Mouse (Mus musculus) heart, postnatal 4 days (tissue): Measurements from ENCODE around the gene Tia1. TPM values are rescaled to one million over a fixed set of nuclear protein-coding genes. Genes with fewer than 3 reads are reported as not detected.
"Not testable (repeated sequence)": the region's sequence is repeated elsewhere in the genome, so short reads cannot be mapped to it uniquely, and the experiment has no call there.

Experiments
- DNase-seq: peaks from one replicate; pipeline ENCODE4 v3.0.0; 2021
- total RNA-seq, 2 experiments: library from RNA; stranded (reverse); gene quantifications; 2 replicates each; pipeline ENCODE4 v1.2.3; 2021

The Tia1 gene
- 10 to 100 TPM; 60.2 to 62.3 TPM for total RNA-seq

DNA sequence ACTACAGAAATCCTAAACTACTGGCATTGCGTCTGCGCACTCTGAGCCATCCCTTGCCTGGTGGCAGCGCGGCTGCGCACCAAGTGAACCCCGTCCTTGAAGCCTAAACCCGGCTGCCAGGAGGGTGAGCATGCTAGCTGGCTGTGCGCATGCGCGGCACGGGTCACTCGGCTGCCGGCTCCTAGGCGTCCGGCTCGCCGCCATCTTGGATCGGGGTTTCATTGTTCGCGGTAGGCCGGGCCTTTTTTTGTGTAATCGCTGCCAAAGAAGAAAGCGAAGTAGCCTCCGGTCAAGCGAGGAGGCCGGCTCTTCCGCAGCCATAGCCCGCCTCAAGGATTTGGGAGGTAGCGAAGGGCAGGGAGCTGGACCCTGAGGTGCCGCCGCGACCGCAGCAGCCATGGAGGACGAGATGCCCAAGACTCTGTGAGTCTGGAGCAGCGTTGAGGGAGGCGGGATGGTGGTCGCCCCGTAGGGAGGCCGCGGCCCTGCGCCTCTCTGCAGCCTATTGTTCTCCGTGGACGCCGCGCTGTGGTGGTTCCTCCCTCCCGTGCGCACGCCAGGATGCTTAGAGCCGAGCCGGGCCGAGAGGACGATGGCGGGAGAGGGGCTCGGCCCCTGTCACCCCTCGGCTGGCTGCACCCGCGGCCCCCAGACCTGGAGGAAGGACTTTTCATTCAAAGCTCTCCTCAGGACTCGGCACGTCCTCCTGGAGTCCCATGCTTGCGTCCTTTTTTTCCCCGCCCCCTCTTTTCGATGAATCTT is at the start of gene Tia1:
Gene Tia1 (plus strand): TSS at position 120 of the 762 bp plus-strand sequence.
- peak; percentile 98 for DNase-seq

DNA sequence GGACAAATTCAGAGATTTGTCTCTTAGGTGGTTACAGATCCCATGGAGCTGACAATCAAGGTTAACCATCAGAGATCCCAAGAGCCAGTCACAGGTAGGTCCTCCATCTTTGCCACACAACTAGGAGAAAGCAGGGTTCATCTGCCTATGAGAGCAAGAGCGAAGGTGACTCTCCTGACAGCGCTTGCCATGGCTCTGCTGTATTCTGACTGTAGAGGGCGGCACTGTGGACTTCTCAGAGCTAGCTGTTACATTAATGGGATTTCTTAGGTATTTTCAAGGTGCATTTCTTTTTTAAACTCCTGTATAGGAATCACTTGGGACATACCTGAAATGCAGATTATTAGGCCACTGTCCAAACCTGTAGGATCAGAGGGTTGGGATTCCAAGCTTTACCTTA is 49.1 kb upstream of the Tia1 start:
- DNase-seq = no peak

DNA sequence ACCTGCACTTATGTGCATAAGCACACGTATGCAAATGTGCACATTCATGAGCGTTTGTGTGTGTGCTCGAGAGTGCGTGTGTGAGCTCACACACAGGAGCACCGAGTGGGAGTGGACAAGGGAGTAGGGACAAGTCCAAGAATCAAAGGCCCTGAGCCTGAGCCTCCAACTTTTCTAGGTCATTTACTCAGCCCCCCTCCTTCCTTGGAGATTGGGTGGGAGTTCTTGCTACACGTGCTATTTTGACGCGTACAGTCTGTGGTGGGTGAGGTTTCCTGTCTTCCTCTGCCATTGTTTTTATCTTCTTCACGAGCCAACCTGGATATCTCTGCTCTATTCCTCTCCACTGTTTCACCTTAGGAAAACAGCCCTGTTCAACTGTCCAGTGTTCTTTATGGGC is 47.1 kb upstream of the Tia1 start:
- DNase-seq = no peak

DNA sequence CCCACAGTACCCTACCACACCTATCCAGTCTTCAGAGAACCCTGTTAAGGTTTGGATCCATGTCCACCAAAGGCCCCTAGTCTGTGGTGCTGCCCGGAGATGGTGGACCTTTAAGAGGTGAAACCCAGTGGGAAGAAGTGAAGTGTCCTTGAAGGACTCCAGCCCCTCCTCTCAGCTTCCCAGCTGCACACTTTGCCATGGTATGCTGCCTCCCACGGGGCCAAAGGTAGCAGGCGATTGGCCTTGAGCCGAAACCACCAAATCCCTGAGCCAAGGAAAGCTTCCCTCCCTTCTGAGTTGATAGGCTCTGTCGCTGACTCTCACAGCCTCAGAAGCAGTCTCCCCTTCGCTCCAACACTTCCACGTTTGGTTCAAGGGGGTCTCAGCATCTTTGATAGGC is 43.3 kb upstream of the Tia1 start:
- DNase-seq = no peak

DNA sequence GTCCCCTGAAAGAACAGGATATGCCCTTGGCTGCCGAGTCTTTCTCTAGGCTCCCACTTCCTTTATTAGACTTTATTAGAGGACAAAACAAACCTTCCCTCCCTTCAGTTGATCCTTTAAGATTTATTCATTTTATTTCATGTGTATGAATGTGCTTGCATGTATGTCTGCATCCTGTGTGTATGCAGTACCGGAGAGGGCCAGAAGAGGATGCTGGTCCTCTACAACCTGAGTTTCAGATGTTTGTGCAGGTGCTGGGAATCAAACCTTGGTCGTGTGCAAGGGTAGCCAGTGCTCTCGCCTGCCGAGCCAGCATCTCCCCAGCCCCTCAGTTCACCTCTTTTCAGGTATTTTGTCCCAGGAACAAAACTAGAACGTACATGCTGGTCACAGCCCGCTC is 42.6 kb upstream of the Tia1 start:
- DNase-seq = no peak

DNA sequence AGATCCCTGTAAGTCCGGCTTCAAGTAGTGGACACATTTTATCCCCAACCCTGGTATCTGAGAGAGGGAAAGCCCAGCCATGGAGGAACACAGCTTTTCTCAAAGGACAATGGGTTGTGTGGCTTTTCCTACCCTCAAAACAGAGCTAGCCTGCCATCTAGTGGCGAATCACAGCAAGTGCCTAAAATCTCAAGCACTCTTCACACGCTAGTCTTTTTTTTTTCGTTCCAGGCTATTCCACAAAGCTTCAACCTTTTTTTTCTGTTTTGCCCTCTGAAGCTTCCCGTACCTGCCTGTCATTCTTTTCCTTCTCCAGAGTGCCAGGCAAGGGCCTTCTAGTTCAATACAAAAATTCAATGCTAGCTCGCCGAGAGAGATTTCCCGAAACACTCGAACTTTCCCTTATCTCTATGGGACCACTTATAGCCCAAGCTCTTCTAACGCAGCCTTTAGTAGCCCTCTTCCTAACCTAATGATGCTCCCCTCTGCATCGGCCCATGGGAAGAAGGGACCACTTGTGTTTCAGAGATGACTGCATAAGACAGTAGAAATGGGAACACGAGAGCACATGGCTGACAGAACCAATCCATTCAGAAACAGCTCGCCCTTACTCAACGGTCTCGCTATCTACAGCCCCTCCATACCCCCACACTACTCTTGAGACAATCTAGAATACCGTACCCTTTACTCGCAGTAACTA is 39.4 kb upstream of the Tia1 start:
- peak; percentile 85 for DNase-seq

DNA sequence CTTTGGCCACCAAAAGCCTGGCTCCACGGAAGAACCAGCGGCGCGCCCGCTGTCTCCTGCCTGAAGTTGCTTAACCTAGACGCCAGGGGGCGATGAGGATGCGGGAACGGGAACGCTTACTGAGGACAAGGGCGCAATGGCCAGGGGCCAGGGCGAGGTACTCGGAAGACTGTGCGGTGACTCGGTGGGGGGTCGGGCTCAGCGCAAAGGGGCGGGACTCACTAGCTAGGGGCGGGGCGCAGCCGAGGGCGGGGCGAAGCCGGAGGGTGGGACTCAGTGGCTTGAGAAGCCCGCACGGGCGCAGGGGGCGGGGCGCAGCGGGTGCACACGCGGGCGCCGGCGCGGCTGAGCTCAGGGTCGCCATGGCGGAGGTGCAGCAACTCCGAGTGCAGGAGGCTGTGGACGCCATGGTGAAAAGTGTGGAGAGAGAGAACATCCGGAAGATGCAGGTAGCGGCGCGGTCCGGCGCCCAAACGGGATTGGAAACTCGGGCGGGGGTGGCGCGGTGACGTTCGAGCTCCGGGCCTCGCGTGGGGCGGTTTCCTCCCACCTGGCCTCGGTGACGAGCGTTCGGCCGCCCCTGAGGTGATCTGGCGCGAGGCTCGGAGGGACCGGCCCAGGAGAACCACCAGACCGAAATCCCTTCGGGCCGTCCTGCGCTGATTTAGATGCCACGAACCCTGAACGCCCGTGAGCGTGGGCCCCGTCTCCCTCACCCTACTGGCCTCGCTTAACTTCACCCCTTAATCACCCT is 38.5 kb upstream of the Tia1 start, which contains the start of gene Fam136a:
Gene Fam136a (plus strand): TSS at position 276 of the 754 bp plus-strand sequence.
- peak; percentile 98 for DNase-seq

DNA sequence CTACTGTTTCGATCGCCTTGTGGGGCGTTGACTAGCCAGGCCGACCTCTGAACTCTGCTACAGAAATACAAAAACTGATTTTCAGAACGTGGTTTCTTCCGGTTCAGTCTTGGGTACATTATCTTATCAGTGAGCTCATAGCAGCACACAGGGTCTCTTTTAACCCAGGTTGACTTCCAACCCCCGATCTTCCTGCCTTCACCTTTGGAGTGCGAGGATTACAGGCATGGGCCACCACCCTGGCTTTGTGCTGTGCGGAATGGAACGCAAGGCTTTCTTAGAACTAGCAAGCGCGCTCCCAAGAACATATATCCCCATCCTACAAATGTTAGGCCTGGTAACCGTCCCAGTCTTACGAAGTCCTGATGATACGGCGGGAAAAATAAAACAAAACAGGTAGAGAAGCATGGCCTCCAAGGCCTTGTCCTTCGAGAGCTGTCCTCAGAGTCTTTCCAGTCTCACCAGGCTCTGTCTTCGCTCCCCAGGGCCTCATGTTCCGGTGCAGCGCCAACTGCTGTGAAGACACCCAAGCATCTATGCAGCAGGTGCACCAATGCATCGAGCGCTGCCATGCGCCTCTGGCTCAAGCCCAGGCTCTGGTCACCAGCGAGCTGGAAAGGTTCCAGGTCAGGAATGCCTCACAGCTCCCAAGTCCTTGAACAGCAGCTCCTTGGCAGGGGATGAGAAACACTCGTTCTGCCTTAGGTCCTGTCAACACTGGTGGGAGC is 37.7 kb upstream of the Tia1 start:
- DNase-seq = peak; percentile 80

DNA sequence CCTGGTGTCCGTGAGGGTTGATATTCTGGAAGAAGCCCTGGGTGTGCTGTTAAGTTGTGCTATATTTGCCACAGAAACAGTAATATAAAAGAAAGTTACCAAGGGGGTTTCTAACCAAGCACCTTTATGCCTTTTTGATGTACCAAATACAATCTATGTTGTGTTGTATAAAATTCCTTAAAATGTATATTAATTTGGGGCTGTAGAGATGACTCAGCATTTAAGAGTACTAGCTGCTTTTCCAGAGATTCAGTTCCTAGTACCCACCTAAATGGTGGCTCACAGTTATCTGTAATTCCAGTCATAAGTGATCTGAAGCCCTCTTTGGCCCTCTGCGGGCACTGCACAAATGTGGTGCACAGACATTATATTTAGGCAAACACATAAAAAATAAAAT is 37.2 kb upstream of the Tia1 start:
- no peak for DNase-seq

DNA sequence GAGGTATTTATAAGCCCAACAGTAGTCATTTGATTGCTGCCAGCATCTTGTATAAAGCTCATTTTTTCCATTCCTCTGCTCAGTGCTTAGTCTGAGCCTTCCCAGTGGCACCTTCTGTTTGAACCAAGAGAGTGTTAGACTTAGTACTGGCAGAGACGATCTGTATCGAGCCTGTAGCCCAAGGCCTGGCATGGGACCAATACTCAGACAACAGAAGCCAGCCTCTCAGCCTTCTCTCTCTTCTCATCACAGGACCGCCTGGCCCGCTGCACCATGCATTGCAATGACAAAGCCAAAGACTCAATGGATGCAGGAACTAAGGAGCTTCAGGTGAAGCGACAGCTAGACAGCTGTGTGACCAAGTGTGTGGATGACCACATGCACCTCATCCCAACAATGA is 35.5 kb upstream of the Tia1 start:
- DNase-seq = no peak

DNA sequence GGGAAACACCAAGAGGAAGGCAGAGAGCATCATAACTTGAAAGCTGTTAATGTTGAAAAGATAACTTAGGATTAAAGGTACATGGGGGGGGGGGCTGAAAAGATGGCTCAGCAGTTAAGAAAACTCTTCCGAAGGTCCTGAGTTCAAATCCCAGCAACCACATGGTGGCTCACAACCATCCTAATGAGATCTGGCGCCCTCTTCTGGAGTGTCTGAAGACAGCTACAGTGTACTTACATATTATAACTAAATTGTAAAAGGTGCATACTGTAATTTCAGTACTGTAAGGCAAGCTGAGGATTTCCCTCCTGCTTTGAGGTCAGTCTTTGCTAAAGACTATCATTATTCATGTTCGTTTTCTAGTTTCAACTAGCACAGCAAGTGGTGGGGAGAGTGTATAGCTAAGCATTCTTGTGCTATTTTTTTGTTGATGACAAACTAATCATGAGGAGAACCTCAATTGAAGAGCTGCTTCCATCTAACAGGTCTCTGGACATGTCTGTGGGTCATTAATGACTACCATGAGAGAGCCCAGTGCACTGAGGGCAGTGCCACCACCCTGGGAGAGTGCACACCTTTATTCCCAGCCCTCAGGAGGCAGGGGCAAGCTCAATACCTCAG is 33.8 kb upstream of the Tia1 start:
- DNase-seq = peak; percentile 22

DNA sequence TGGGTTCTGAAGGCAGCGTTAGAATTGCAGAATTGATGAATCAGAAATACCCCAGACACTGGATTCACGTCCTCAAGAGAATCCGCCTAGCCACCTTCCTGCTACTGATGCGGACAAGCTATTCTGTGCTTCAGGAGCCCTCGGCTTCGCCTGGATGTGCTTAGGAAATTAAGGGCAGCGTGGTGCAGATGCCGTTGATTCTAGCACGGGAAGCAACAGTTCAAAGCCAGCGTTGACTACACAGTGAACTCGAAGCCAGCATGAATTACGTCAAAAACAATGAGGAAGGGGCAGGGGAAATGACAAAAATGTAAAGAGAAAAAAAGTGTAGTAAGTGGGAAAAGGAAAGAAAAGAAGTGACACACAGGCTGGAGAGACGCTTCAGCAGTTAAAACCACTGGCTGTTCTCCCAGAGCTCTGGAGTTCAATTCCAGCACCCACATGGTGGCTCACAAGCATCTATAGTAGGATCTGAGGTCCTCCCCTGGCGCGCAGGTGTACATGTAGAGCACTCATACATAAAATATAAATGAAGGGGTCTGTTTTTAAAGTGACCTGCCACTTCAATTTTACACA is 33.2 kb upstream of the Tia1 start, which contains the start of gene Snrpg:
Gene Snrpg (plus strand): TSS at position 541 of the 576 bp plus-strand sequence.
- DNase-seq = peak; percentile 11

DNA sequence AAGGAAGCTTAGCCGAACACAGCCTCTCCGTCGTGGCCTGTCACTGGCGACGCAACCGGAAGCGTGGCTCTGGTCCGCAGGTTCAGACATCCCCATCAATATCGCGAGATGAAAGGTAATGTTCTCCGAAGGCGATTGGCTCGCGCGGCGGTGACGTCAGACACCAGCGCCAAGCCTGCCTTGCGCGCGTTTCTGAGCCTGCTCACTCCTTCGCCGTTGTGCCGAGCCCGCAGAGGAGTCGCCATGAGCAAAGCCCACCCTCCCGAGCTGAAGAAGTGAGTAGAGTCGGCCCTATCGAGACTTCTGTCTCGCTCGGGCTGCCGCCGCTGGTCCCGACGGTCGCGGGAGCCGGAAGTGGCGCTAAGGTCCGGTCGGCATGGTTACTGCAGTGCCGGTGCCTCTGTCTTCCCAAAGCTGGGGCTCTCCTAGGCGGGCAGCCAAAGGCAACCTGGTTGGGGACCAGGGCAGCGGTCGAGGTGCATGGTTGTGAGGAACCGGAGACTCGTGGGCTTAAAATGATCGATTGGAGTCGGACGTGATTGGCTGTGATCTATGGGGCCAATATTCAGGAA is 32.6 kb upstream of the Tia1 start:
- peak; percentile 96 for DNase-seq

DNA sequence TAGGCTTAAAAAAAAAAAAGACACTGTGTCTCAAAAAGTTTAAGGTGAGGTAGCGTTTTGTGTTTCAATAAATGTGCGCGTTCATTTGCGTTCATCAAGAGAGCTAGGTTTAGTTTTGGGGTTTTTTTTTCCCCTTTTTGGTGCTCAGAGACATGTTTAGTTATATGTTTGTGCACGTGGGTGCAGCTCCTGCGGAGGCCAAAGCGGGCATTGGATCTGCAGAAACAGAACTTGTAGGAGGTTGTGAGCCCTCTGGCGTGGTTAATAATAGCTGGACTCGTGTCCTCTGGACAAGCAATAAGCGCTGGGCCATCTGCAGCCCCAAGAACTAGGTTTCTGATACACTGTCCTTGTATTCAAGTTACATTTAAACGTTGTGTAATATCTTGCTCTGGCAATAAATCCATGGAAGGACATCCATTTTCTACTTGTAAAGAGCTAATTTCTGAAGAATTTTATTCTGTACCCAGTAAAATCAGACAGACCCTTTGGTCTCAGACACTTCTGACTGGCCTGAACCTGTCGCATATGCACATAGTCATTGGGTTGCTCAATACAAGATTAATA is 32.0 kb upstream of the Tia1 start:
- no peak for DNase-seq

DNA sequence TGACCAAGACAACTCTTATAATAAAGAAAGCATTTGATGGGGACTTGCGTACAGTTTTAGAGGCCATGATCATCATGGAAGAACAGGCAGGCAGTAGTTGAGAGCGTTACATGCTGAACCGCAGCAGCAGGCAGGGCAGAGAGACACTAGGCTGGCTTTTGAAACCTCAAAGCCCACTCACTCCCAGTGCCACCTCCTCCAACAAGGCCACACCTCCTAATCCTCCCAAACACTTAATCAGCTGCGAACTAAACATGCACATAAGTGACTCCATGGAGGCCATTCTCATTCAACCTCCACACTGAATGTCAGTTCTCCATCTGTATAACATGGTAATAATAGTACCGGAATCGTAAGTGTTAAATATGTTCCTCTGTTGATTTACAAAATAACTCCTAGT is 30.5 kb upstream of the Tia1 start:
- DNase-seq = no peak

DNA sequence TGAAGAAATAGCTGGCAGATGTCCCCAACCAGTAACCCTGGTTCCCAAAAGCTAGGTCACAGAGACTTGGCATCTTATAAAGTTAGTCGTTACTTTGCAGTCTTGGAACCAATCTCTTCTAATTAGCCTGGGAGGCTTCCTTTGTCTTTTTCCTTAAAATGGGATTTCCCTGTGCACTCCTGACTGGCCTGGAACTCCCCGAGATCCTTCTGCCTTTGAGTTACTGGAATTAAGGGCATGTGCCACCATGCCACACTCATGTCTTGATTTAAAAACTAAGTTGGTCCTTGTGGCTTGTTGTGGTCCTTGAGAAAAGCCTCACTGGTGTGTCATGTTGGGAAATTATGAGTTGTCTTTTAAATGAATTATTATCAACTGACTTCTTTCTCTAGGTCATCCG is 25.7 kb upstream of the Tia1 start:
- no peak for DNase-seq

DNA sequence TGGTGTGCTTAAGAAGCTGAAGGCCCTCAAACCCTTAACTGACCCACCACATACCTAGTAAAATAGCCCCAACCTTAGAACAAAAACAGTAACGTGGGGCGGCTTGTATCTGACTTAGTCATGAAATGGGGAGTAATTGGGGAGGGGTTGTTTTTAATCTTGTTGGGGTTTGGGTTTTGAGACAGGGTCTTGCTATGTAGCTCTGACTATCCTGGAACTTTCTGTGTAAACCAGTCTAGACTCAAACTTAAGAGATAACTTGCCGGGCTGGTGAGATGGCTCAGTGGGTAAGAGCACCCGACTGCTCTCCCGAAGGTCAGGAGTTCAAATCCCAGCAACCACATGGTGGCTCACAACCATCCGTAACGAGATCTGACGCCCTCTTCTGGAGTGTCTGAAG is 23.9 kb upstream of the Tia1 start:
- DNase-seq = not testable (repeated sequence)

DNA sequence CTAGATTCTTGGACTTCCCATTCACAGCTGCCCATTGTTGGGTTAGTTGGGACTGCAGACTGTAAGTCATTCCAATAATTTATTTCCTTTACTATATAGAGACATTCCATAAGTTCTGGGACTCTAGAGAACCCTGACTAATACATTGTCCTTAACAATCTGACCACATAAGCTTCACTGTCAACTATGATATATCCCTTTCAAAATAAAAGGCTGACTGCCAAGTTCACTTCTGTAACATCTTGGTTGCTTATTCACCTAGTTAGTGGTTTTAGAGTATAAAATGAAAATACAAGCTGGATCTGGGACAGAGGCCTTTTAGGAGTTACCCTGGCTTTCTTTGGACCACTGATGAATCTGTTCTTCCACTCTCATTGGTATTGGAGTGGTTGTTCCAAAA is 21.5 kb upstream of the Tia1 start:
- DNase-seq = no peak

DNA sequence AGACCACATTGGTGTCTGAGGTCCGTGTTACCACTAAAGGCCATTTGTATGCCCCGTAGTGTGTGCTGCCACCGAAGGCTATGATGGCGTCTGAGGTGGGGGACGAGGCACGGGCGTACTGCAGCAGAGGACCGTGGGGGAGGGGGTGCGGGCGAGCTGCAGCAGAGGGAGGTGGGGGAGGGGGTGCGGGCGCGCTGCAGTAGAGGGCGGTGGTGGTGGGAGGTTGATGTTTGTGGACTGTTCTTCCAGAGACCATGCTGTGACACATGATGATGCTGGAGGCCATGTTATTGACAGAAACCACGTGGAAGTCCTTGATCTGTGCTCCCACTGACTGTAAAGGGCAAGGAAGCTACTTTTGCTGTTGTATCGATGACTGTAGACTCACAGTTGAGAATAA is 20.6 kb upstream of the Tia1 start:
- DNase-seq = no peak

DNA sequence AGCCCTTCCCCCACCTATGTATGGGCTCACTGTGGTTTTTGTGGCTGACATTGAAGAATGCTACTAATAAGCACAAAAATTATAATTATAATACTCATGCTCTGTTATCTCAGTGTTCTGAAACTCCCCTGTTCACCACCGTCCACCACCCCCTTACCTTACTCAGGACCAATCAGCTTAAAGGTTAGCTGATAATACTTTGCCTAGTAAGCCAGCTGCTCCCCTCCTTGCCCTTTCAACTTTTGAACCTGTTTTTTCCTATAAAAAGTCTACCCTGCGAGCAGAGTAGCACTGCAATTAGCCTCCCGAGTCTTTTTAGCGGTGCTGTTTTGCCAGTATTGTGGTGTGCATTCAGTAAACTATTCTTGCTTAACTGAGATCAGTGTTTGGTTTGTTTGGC is 19.3 kb upstream of the Tia1 start:
- DNase-seq = no peak
